Mouse (Mus musculus) layer of hippocampus, postnatal 10 days (tissue): Measurements from ENCODE around the gene Myo15. TPM values are rescaled to one million over a fixed set of nuclear protein-coding genes. Genes with fewer than 3 reads are reported as not detected.
"Not testable (repeated sequence)": the region's sequence is repeated elsewhere in the genome, so short reads cannot be mapped to it uniquely, and the experiment has no call there.

Experiments
- DNase-seq, 2 experiments: peaks; one replicate each; pipeline ENCODE4 v3.0.0; 2021; ENCODE audit warnings: low spot score in 2 of 2
- total RNA-seq, 2 experiments: library from RNA; stranded (reverse); gene quantifications; 2 replicates each; pipeline ENCODE4 v1.2.3; 2021

Gene Myo15
- total RNA-seq, 2 experiments from 2014 or later: 0.13 to 0.18 TPM

DNA sequence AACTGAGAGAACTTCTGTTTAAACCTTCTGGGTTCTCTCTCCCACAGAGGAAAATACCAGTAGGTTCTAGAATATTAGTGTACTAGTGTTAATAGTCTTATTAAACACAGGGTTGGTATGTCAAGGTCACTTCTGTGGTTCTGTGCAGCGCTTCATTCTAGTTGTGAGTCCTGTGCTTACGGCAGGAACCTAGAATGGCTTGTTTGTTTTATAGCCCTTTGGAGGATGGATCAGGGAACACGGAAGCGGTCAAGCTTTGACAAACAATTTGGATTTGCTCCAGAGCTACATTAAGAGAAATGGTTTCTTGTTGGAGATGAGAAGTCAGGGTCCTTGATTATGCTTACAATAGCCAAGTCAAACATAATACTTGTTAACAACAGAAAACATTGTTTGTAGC, 76.3 kb downstream of the Myo15 start:
- no peak for DNase-seq

DNA sequence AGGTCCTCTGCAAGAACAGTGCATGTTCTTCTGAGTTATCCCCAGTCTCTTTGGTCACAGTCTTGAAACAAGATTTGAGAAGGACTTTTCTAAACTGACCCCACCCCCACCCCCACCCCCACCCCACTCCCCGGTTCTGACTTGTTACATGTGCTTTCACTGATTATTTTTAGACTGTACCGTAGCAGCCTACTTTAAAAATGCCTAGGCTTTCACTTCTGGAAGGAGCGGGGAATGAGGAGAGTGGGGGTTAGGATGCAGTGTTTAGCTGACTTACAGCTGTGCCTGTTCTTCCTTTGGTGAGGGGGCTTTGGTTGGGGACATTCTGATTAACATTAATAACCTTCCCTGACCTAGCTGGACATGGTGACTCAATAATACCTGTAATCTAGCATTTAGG, 79.0 kb downstream of the Myo15 start:
- DNase-seq: no peak

DNA sequence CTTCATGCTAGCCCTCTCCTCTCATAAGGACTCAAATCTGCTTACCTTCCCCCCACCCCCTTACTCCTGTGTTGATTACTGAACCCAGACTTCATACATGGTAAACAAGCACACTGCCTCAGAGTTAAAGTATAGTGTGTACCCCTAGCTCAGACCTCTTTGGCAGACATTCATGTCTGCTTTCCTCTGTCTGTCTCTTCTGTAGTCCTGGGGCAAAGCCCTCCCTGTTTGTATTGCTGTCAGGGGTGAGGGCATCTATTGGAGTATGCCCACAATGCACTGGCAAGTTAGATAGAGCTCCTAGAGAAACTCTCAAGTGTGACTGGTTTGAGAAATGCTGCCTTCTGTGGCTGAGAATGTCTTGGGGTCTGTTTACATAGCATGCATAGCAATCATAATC, 84.0 kb downstream of the Myo15 start:
- DNase-seq: no peak

DNA sequence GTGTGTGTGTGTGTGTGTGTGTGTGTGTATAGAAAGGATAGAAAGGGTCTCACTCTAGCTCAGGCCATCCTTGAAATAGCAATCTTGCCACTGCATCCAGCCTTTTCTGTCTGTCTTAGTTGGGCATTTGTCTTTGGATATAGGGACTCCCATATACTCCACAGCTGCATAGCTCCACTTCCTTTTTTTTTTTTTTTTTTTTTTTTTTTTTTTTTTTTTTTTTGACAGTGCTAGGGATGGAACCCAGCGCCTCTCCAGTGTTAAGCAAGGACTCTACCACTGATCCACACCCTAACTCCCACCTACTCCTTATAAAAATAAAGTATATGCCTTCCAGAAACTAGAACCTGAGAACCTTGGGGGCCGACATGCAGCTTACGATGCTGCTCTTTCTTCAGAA, 88.5 kb downstream of the Myo15 start:
- DNase-seq: no peak

DNA sequence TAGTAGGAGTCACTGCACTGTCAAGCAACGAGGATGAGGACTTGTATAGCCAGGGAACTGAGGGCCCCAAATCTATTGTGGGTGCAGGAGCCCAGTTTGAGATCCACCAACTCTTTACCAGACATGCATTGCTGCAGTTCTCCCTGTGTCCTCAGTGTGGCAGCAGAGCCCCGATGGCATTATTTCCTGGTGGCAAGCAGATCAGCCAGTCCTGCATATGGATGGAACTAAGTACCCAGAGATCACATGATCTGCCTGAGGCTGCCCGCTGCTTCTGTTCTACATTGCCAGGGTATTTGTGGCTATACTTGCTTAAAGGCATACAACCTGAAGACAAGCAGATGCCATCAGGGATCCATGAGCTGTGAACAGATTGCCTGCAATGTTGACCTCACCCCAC, 90.2 kb downstream of the Myo15 start:
- peak; percentile 77 to 79 for DNase-seq

DNA sequence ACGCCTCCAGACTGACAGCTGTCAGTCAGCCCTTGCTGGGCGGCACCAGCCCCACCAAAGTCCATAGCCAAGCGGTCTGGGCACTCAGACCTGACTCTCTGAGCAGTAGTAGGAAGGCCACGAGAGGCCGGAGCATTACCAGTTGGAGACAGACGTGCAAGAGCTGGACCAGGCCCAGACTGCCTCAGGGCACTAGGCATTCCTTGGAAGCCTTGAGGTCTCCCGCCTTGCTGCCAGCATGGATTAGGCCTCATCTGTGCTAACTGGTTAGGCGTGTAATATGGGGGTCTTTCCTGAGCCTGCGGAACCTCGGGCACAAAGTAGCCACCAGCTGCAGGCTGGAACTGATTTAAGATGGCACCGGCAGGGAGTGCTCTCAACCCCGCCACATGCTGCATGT, 104.9 kb downstream of the Myo15 start:
- not testable (repeated sequence) for DNase-seq

Other genes starting within 250 kb of the Myo15 start
- 10 to 100 TPM; 46.8 to 52.8 TPM for gene Srebf1, start 246.8 kb upstream of the Myo15 start, total RNA-seq
- gene Tom1l2, start 116.4 kb upstream of the Myo15 start, total RNA-seq: 100 to 1,000 TPM; 112 to 114 TPM
- 1 to 10 TPM; 6.5 to 7.2 TPM for gene Drc3, start 116.0 kb upstream of the Myo15 start, total RNA-seq
- 10 to 100 TPM; 38.0 to 39.3 TPM for gene Gid4, start 52.2 kb upstream of the Myo15 start, total RNA-seq
- gene Atpaf2, start 50.9 kb upstream of the Myo15 start, total RNA-seq: 10 to 100 TPM; 28.3 to 31.8 TPM
- 10 to 100 TPM; 64.2 to 73.8 TPM for gene Drg2, start 14.7 kb upstream of the Myo15 start, total RNA-seq
- gene Alkbh5, start 67.0 kb downstream of the Myo15 start, total RNA-seq: 10 to 100 TPM; 39.0 to 40.1 TPM
- 10 to 100 TPM; 42.5 to 47.3 TPM for gene Llgl1, start 230.4 kb downstream of the Myo15 start, total RNA-seq